Comparison of ENCODE assay signal across 14 mouse cellular contexts in genomic region chr8:91819778-91820177, GRCm38 (mm10).
"Had no signal": no experiment of that assay in that cellular context is flagged by ENCODE, and none has a peak within 500 bp of the region (broad histone marks: within the 10 kb centered on the region; RNA-seq: fewer than 3 reads in every experiment).

No protein-coding gene starts in this region.

- H3K36me3 ChIP-seq: limb, embryonic 13.5 days; midbrain, embryonic 15.5 days; neural tube, embryonic 13.5 days had no signal

- DNase-seq: kidney, postnatal 14 days; left cerebral cortex, postnatal 4 days; lung, adult 18-20 months; lung, postnatal 4 days; retina, postnatal 1 day; right cerebral cortex, postnatal 4 days; spleen, adult 18-20 months; thymus, adult 18-20 months; thymus, postnatal 14 days had no signal

- H3K4me3 ChIP-seq: limb, embryonic 13.5 days; midbrain, embryonic 15.5 days; neural tube, embryonic 13.5 days had no signal

- ATAC-seq: midbrain, embryonic 15.5 days had no signal

- H3K27ac ChIP-seq: limb, embryonic 13.5 days; liver, embryonic 14.5 days; midbrain, embryonic 15.5 days; neural tube, embryonic 13.5 days had no signal

- H3K4me2 ChIP-seq: limb, embryonic 13.5 days; midbrain, embryonic 11.5 days; midbrain, embryonic 15.5 days; neural tube, embryonic 13.5 days had no signal

- H3K4me1 ChIP-seq: limb, embryonic 13.5 days had no signal

- H3K9me3 ChIP-seq: limb, embryonic 13.5 days; midbrain, embryonic 15.5 days; neural tube, embryonic 13.5 days had no signal

- H3K9ac ChIP-seq: limb, embryonic 13.5 days; liver, embryonic 14.5 days; midbrain, embryonic 15.5 days; neural tube, embryonic 13.5 days had no signal
